Mouse (Mus musculus) G1E (cell line): ENCODE results near the gene Tes. TPM values are rescaled to one million over a fixed set of nuclear protein-coding genes. Genes with fewer than 3 reads are reported as not detected.

Experiments used
- ATAC-seq: 2 replicates; pipeline ENCODE4 v1.8.0; 2016; ENCODE audit warnings: mild to moderate bottlenecking; ENCODE audit not compliant: insufficient number of reproducible peaks, poor library complexity, low FRiP score, severe bottlenecking; ENCODE audit errors: extremely low read depth
- DNase-seq: peaks from one replicate; pipeline ENCODE4 v3.0.0; 2012; ENCODE audit warnings: low spot score
- H3K27me3 ChIP-seq: 2 replicates; pipeline ENCODE4 v1.6.1; 2012; ENCODE audit warnings: mild to moderate bottlenecking, low read length, inconsistent platforms; ENCODE audit not compliant: insufficient read depth
- H3K36me3 ChIP-seq: replicated peaks from 2 replicates; pipeline ENCODE3; 2012; ENCODE audit warnings: mild to moderate bottlenecking, inconsistent platforms
- H3K4me1 ChIP-seq: 2 replicates; pipeline ENCODE4 v1.6.1; 2012; ENCODE audit warnings: low read depth, low read length, inconsistent platforms, mixed read lengths; ENCODE audit not compliant: insufficient read depth
- H3K4me3 ChIP-seq: 2 replicates; pipeline ENCODE4 v1.5.1; 2012; ENCODE audit warnings: low read depth, mild to moderate bottlenecking, inconsistent platforms, low read length, moderate library complexity, mixed read lengths
- H3K9me3 ChIP-seq: replicated peaks from 2 replicates; pipeline ENCODE4 v1.6.1; 2012; ENCODE audit warnings: inconsistent platforms
- CTCF ChIP-seq: IDR thresholded peaks from 2 replicates; pipeline ENCODE4 v1.5.1; 2012; ENCODE audit warnings: low read depth, low read length, inconsistent platforms, mixed read lengths
- GATA1 ChIP-seq: IDR thresholded peaks from 2 replicates; pipeline ENCODE4 v1.6.1; 2012; ENCODE audit warnings: borderline replicate concordance, low read length, inconsistent platforms, mixed read lengths
- GATA2 ChIP-seq: IDR thresholded peaks from 2 replicates; pipeline ENCODE4 v1.6.1; 2012; ENCODE audit warnings: low read depth, low read length, inconsistent platforms, borderline replicate concordance
- POLR2AphosphoS5 ChIP-seq: IDR thresholded peaks from 2 replicates; pipeline ENCODE4 v1.6.1; 2012; ENCODE audit warnings: low read depth, low read length, inconsistent platforms; ENCODE audit not compliant: insufficient replicate concordance
- TAL1 ChIP-seq: conservative IDR thresholded peaks from 2 replicates; pipeline ENCODE4 v1.6.1; 2012; ENCODE audit warnings: low read depth, low read length, inconsistent platforms, mixed read lengths
- polyA plus RNA-seq: library from polyadenylated mRNA; stranded (reverse); fragments of >175 nt; gene quantifications from 2 replicates; pipeline ENCODE4 v1.2.3, GENCODE M21; 2012
- total RNA-seq, 2 experiments: library from RNA; stranded (forward) in 1 of 2; stranded (reverse) in 1 of 2; fragments of 200-1000 nt in 1 of 2; fragments of >200 nt in 1 of 2; fragmentation: Nextera tagmentation in 1 of 2; gene quantifications; 2 replicates each; pipeline ENCODE4 v1.2.3; 2014 to 2017

The Tes gene
- total RNA-seq (2014; fragmentation: Nextera tagmentation), result not detected in 2 replicates
- 0.06 and 0.22 TPM in 2 replicates for total RNA-seq (2017)
- polyA plus RNA-seq, result not detected in 2 replicates

GRCm38 (mm10) chr6:17064936-17065790, at the start of gene Tes:
Gene Tes, plus strand, starts transcription at chr6:17065149.
- Histone ChIP-seq H3K27me3 (no peaks in the 10 kb centered on the region), H3K9me3 (no peaks in the 10 kb centered on the region), H3K4me3 (no peak within 1 kb of the TSS), H3K4me1 (no peaks in the 10 kb centered on the region), H3K36me3 (no peaks in the 10 kb centered on the region)
- DNase-seq (no peak), ATAC-seq (no peak)
- no peak for TF ChIP-seq GATA2
- no peak for TF ChIP-seq TAL1
- TF ChIP-seq CTCF, result no peak
- TF ChIP-seq GATA1, result no peak
- TF ChIP-seq POLR2AphosphoS5, result no peak

- Histone ChIP-seq H3K36me3 (no peaks in the 10 kb centered on the region), H3K27me3 (peaks cover 8% of the 10 kb centered on the region; the same call in 1 of the 2 replicates), H3K9me3 (no peaks in the 10 kb centered on the region), H3K4me3 (no peak overlapping the region), H3K4me1 (no peaks in the 10 kb centered on the region)
- ATAC-seq (no peak), DNase-seq (no peak)
- no peak for TF ChIP-seq GATA1
- no peak for TF ChIP-seq GATA2
- TF ChIP-seq TAL1, result no peak
- TF ChIP-seq POLR2AphosphoS5, result no peak
- TF ChIP-seq CTCF, result no peak
These were observed 39.1 kb upstream of the Tes start for GRCm38 (mm10) chr6:17025886-17026285.

- H3K4me3 ChIP-seq, result no peak overlapping the region
- DNase-seq (no peak), ATAC-seq (no peak)
- TF ChIP-seq POLR2AphosphoS5 (no peak), TAL1 (no peak), CTCF (no peak), GATA2 (no peak), GATA1 (no peak)
- peaks cover 8% of the 10 kb centered on the region; the same call in 1 of the 2 replicates for H3K27me3 ChIP-seq
- no peaks in the 10 kb centered on the region for H3K36me3 ChIP-seq
- no peaks in the 10 kb centered on the region for H3K9me3 ChIP-seq
- H3K4me1 ChIP-seq, result no peaks in the 10 kb centered on the region
These were observed 37.4 kb upstream of the Tes start for GRCm38 (mm10) chr6:17027572-17027971.

- TF ChIP-seq POLR2AphosphoS5 (no peak), GATA2 (no peak), TAL1 (no peak), CTCF (no peak), GATA1 (no peak)
- Histone ChIP-seq H3K4me1 (no peaks in the 10 kb centered on the region), H3K36me3 (no peaks in the 10 kb centered on the region), H3K27me3 (peaks cover 8% of the 10 kb centered on the region; the same call in 1 of the 2 replicates), H3K9me3 (no peaks in the 10 kb centered on the region), H3K4me3 (no peak overlapping the region)
- ATAC-seq (no peak), DNase-seq (no peak)
These were observed 36.1 kb upstream of the Tes start for GRCm38 (mm10) chr6:17028809-17029208.

GRCm38 (mm10) chr6:17032231-17032728, 32.7 kb upstream of the Tes start:
- no peak for ATAC-seq
- Histone ChIP-seq H3K4me3 (no peak overlapping the region), H3K27me3 (no peaks in the 10 kb centered on the region), H3K36me3 (no peaks in the 10 kb centered on the region), H3K9me3 (no peaks in the 10 kb centered on the region), H3K4me1 (no peaks in the 10 kb centered on the region)
- no peak for DNase-seq
- no peak for TF ChIP-seq CTCF
- TF ChIP-seq POLR2AphosphoS5, result no peak
- no peak for TF ChIP-seq TAL1
- TF ChIP-seq GATA1, result no peak
- no peak for TF ChIP-seq GATA2

- Histone ChIP-seq H3K36me3 (no peaks in the 10 kb centered on the region), H3K9me3 (no peaks in the 10 kb centered on the region), H3K27me3 (no peaks in the 10 kb centered on the region), H3K4me1 (no peaks in the 10 kb centered on the region), H3K4me3 (no peak overlapping the region)
- TF ChIP-seq GATA1, result no peak
- no peak for TF ChIP-seq TAL1
- TF ChIP-seq POLR2AphosphoS5, result no peak
- no peak for TF ChIP-seq GATA2
- no peak for TF ChIP-seq CTCF
- DNase-seq (no peak), ATAC-seq (no peak)
These were observed 30.9 kb upstream of the Tes start for GRCm38 (mm10) chr6:17034095-17034494.
